Mouse (Mus musculus) right cerebral cortex, postnatal 36 days (tissue): ENCODE measurements at regions not wholly inside any gene's neighbourhood (a gene's known extent, or its start where the extent isn't known, plus 50 kb on each side); places are given as distances from the start of the nearest gene placed in this dataset.

Experiments
- DNase-seq, 2 experiments: peaks; one replicate each; pipeline ENCODE4 v3.0.0; 2022; ENCODE audit warnings: low spot score in 2 of 2, mixed read lengths in 1 of 2

DNA sequence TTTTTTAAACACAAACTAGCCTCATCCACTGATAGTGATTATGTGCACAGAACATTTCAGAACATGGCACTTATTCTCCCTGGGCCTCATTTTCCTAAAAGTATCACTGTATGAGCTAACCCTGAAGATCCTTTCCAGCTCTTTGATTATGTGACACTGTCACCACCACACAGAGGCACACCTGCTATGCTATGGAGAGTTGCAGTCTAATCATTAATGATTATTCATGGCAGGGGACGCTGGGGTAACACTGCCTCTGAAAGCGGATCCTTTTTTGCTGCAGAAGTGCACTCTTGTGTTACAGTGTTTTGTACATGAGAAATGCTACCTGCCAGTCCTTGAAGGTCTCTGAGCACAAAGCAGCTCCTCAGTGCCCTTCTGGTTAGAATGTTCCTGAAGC lies 615.3 kb upstream of the Fbxo33 start:
- no peak for DNase-seq

DNA sequence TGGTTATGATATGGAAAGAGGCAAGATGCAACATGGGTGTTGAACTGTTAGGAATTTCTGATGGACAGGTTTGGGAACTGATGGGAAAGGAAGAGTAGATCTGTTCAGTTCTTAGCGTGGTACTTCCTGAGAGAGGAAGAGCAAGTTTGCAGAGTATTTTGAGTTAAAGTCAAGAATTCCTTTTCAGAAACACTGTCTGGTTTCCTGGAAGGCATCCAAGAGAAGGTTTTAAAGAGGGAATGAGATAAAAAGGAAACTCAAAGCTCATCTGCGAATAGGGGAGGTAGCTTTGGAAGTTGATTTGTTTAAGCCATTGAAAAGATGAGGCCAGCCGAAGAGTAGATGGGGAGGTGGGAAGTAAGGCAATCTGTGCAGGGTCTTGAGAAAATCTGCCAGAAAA lies 603.4 kb upstream of the Fbxo33 start:
- DNase-seq = no peak

DNA sequence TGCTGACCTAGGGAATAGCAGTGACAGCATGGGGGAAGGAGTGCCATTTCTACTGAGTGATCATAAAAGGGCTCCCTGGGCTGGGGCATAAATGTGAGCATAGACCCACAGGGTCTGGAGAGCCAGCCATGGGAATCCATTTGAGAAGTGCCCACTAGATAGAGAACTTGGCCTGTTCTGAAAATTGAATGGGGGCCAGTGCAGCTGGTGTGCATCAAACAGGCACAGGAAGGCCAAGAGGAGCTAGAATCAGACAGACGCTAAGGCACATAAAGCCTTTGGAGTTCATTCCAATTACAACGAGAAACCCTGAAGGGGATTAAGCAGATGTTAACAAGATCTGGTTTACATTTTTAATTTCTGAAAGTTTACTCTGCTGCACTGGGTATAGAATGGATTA lies 602.9 kb upstream of the Fbxo33 start:
- DNase-seq = no peak

DNA sequence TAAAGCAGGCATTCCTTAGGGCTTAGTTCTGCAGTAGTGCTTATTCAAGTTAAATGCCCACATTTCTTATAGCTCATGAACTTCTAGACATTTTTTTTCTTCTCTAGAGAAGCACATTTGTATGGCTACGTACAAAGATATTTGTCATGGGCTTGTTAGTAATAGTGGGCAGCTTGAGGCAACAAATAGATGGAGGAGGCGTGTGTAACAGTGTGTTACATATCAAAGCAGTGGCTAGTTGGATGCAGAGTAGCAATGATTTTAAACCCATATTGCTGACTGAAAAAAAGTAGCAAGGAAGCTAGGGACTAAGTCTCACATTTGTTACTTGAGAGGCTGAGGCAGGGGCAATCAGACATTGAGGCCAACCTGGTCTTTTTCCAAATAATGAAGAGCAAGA lies 602.2 kb upstream of the Fbxo33 start:
- DNase-seq = no peak

GRCm38 (mm10) chr12:59815965-59816364 lies 596.4 kb upstream of the Fbxo33 start:
- DNase-seq = no peak

GRCm38 (mm10) chr12:59814356-59814755 lies 594.8 kb upstream of the Fbxo33 start:
- DNase-seq = no peak

GRCm38 (mm10) chr12:59809224-59809623 lies 589.7 kb upstream of the Fbxo33 start:
- no peak for DNase-seq

- DNase-seq = peak; percentile 57 to 66
Observed at GRCm38 (mm10) chr12:59798051-59798450, 578.5 kb upstream of the Fbxo33 start.

DNA sequence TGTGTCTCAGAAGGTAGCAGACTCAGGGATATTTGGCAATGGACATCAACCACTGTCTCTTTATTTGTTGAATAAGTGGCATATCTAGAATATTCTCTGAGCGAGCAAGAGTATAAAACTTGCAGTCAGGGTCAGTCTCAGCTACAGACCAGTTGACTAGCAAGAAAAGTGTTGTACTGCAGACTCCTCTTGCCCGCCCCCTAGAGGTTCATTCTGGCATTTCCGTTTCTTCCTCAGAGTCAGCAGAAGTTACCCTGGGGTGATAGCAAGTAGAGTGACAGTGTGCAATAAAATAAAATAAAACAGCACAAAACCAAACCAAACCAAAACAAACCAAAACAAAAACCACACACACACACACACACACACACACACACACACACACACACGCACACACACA lies 571.9 kb upstream of the Fbxo33 start:
- no peak for DNase-seq

DNA sequence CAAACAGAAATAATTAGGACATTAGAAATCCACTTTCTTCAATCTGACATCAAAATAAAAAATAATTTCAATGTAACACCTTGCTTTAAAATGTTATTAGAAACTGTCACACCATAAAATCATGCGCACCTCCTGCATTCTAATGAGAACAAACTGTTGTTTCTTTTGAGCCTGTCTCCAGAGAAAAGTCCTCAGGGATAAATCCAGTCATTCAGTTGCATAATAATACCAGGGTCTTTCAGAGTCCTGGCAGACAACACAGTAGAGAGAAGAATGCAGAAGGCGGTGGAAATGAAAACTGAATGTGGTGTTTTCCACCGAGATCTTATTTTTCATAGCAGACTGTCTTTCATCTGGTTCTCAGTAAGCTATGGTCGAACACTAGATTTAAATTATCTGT lies 567.3 kb upstream of the Fbxo33 start:
- no peak for DNase-seq

DNA sequence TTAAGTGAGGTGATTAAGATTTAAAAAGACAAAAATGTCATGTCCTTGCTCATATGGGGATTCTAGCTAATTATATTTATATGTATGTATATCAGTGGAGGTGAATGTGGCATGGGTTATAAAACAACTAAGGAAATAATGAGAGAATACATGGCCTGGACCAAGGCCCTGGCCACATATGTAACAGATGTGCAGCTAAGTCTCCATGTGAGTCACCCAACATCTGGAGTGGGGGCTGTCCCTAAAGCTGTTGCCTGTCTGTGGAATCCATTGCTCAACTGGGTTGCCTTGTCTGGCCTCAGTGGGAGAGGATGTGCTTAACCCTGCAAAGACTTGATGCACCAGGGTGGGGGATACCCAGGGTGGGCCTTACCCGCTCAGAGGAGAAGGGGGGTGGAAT lies 551.5 kb upstream of the Fbxo33 start:
- DNase-seq = no peak

- DNase-seq = no peak
Observed at GRCm38 (mm10) chr12:59762260-59762659, 542.7 kb upstream of the Fbxo33 start.

DNA sequence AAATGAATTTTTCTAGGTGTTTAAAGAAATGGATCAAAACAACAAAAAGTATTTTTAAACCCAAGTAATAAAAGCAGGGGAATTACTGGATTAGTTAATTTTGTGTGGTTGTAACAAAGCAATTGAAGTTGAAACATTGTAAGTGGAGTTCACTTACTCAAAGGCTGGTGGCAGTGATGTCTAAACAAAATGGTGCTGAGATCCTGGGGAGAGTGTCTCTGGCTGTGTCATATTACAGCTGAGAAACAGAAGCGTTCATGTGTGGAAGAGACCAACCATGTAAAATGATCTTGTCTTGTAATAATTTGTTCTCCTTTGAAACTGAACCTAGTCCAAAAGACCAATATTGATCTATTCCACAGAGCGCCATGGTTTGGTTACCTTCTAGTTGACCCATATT lies 525.2 kb upstream of the Fbxo33 start:
- DNase-seq = no peak

- DNase-seq = peak; percentile 9 to 17
Observed at GRCm38 (mm10) chr12:59743211-59743610, 523.7 kb upstream of the Fbxo33 start.

- no peak for DNase-seq
Observed at GRCm38 (mm10) chr12:59724951-59725350, 505.4 kb upstream of the Fbxo33 start.

GRCm38 (mm10) chr12:59722471-59723182 lies 503.1 kb upstream of the Fbxo33 start:
- DNase-seq = no peak

DNA sequence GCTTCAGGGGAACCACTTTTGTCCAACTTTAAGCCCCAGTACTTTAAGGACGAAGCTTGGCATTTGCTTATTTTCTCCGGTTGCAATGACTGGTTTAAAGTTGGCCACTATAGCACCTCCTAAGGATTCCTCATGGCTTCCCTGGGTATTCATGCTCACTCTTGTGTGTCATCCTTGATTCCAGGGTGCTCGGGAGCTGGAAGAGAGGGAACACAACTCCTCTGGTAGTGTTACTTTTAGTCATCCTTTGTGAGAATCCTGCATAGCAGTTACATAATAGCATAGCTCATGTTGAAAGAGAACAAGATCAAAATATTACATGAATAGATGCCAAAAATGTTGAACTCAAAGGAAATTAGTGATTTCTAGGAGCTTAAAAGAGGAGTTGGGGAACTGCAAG lies 493.7 kb upstream of the Fbxo33 start:
- DNase-seq = peak in 1 of 2 experiments; percentile 9

DNA sequence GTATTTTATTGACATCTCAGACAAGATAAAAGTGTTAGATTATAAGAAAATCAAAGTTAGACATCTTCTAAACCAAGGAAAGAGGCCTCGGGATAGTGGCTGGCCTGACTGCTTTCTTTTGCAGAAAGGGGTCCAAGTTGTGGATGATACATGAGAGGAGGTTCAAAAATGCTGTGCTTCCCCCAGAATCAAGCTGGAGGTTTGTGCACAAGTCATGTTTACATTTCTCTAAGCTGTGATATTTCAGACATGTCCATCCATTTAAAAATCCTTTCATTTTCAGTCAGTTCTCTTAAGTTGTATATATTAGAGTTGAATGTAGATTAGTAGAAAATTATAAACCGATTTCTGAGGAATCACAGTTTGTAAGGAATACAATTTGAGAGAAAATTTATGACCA lies 463.7 kb upstream of the Fbxo33 start:
- no peak for DNase-seq

DNA sequence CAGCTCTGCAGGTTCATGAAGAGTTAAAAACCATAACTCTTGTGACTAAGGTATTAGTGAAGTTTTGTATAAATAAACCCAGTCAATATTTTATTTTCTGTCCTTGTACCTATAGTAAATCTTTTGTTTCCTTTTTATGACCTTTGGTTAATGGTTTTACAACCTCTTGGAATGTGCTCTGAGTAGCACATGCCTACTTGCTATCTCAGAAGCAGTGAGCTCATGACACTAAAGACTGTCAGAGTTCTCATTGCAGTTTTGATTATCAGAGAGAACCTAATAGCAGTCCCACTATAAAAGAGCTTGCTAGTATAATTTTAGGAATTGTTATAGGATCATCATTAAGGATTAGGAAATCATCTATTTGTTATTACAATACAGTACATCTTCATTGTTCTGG lies 443.6 kb upstream of the Fbxo33 start:
- DNase-seq = no peak

GRCm38 (mm10) chr12:59630678-59631077 lies 411.2 kb upstream of the Fbxo33 start:
- DNase-seq = no peak

DNA sequence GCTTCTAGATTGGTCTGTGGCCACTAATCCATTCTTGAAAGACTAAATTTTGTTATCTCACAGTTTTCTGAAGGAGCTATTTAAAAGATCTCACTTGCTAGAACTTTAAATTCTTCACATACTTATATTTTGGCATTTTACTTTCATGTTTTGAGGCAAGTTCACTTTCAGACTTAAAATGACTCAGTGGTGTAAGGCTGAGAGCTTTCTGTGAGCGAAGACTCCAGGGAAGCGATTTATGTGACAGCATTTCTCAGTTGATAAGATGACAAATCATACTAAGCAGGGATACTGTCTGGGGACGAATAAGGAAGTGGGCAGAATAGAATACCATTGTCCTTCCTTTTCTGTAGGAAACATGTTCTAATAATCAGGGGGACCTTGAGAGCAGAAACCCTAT lies 403.6 kb upstream of the Fbxo33 start:
- DNase-seq = no peak

GRCm38 (mm10) chr12:59621132-59621531 lies 401.6 kb upstream of the Fbxo33 start:
- DNase-seq = no peak

GRCm38 (mm10) chr12:59620340-59620739 lies 400.8 kb upstream of the Fbxo33 start:
- peak; percentile 72 to 85 for DNase-seq

GRCm38 (mm10) chr12:59616075-59616474 lies 396.6 kb upstream of the Fbxo33 start:
- peak in 1 of 2 experiments; percentile 28 for DNase-seq
